Mouse (Mus musculus) frontal cortex, adult 2 months (tissue): ENCODE measurements around the gene Ccdc7a. TPM values are rescaled to one million over a fixed set of nuclear protein-coding genes. Genes with fewer than 3 reads are reported as not detected.
A peak's percentile ranks its signal among the peaks of the same experiment; 100 is the strongest.

Experiments used
- DNase-seq, 2 experiments: peaks; one replicate each; pipeline ENCODE4 v3.0.0; 2022; ENCODE audit warnings: low spot score in 1 of 2; ENCODE audit errors: extremely low spot score in 1 of 2
- polyA plus RNA-seq: library from polyadenylated mRNA; depleted of rRNA; stranded (reverse); fragments of >200 nt; gene quantifications from 2 replicates; pipeline ENCODE4 v1.2.3, GENCODE M21; 2012; rRNA removed

Ccdc7a gene
- polyA plus RNA-seq, 1 experiment: not detected

DNA sequence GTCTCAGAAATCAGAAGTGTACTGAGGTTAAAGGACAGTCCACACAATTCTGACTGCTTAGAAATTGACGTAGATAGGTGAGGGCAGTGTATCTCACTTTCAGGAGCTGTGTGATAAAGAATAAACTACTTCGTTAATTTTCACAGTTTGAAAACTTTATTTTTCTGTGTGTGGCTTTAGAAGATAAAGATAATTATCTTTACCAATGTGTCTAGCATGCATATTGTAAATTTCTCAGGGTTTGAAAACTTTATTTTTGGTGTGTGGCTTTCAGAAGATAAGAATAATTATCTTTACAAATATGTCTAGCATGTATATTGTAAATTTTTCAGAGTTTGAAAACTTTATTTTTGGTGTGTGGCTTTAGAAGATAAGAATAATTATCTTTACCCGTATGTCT is 376.6 kb downstream of the Ccdc7a start:
- no peak for DNase-seq

DNA sequence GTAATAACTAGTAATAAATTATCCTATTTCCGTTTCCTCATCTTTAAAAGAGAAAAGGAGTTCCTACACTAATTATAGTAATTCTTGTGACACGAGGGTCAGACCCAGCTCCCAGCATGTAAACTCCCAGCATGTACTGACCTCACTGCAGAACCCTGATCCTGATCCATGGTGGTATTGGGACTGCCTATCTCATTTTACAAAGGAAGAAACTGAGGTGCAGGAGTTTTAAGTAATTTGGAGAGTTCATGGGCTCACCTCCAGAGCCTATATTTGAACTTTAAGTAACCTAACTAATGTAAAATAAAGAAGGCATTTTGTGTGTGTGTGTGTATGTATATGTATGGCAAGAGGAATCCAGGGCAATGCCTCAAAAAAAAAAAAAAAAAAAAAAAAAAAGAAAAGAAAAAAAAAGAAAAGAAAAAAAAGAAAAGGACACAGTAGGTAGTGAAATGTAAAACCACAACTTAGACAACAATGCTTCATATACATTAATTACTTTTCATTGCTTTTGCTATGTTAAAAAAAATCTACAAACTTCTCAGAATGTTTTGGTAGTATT is 378.8 kb downstream of the Ccdc7a start:
- no peak for DNase-seq

DNA sequence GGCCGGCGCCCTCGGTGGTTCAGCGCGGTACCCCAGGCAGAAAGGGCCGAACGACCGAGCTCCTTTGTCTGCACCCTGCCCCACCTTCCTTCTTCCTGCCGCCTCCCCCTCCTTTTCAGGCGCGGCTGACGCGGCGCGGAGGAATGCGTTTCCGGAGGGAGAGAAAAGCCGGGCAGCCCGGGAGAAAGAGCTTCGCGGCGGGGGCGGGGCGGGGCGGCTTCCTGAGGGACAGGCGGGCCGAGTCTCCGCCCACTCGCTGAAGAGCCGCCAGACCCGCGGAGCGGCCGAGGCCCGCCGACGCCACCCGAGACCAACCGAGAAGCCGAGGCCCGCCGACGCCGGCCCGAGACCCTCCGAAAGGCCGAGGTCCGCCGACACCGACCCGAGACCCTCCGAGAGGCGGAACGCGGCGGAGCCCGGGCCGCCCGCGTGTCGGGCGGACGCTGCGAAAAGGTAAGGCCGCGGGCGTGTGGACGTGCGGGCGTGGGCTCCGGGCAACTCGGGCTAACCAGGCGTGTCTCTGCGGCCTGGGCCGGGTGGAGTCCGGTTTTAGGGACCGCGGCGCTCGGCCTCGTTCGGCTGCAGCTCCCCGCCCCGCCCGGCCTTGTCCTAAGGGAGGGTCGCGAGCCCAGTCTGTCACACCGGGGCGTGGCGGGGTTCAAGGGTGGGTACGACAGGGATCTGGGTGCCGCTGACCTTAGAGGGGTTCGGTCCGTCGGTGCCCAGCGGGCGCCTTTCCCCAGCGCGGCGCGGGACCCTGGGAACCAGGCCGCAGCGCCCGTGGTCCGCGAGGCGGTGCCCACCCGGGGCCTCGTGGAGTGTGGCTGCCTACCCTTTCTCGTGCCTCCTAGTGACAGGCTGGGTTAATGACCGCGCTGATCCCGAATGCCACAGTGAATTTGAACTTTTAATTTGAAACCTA is 379.5 kb downstream of the Ccdc7a start, which contains the start of gene Itgb1:
Itgb1 (plus strand) TSS at position 148 of the 922 bp plus-strand sequence.
- DNase-seq: peak; percentile 65 to 89

- DNase-seq: no peak
Measured at GRCm38 (mm10) chr8:128684609-128685506, 380.5 kb downstream of the Ccdc7a start.

Other genes starting within 250 kb of the Ccdc7a start
- not detected in 2 replicates for gene Ccdc7b, start 1.6 kb upstream of the Ccdc7a start, polyA plus RNA-seq
- gene Gm10999, start 66.1 kb upstream of the Ccdc7a start, polyA plus RNA-seq: not detected in 2 replicates
- gene 2610044O15Rik8, start 168.9 kb upstream of the Ccdc7a start, polyA plus RNA-seq: 14.5 and 17.0 TPM in 2 replicates